Mouse (Mus musculus) frontal cortex, adult (tissue): ENCODE data around the gene Rab6a.

Experiments used
- ATAC-seq: cut with Nextera tagmentation; 2 replicates; pipeline ENCODE4 v1.9.2; 2017; ENCODE audit warnings: mild to moderate bottlenecking, moderate library complexity, mixed read lengths; ENCODE audit not compliant: low TSS enrichment

The Rab6a gene

DNA sequence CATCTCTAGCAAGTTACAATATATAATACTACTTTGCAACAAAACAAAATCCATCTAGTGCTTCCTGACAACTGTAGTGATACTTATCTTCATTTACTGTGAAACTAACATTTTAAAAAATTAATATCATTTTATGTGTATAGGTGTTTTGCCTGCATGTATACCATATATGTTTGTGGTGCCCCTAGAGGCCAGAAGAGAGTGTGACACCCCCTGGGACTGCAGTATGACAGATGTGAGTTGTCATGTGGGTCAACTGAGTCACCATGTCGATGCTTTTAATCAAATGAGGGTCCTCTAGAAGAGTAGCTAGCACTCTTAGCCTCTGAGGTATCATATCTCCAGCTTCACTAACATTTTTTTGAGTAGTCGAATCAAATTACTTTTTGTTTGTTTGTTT is 15.1 kb downstream of the Rab6a start:
- ATAC-seq: no peak

DNA sequence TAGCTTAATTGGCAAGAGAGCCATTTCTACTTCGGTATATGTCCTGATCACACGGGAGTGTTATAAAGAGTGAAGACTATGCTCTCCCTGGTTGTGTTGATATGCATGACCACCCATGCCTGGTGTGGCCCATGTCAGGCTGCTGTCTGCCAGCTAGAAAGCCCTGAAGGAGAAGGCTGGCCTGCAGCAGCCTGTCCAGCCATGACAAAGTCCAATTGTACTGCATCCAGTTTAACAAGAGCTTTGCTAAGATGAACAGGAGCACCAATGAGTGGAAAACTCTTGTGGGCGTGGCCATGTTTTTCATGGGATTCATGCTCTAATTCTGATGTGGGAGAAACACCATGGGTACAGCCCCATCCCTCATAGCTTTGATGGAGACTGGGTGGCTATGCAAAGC is 17.3 kb downstream of the Rab6a start:
- no peak for ATAC-seq

DNA sequence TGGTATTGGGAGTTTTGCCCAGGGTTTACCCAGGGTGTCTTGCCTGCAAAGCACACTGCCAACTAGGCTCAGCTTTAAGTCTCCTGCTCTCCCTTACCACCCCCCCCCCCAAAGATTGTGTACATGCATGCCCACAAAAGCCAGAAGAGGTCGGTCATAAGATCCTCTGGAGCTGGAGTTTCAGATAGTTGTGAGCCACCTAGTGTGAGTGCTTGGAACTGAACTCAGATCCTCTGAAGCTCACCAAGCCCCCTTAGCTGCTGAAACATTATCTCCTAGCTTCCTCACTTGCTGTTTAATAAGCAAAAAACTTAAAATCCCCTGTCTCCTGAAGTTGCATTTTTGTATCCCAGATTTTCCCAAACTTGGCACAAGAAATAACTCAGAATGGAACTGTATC is 30.4 kb downstream of the Rab6a start:
- no peak for ATAC-seq

DNA sequence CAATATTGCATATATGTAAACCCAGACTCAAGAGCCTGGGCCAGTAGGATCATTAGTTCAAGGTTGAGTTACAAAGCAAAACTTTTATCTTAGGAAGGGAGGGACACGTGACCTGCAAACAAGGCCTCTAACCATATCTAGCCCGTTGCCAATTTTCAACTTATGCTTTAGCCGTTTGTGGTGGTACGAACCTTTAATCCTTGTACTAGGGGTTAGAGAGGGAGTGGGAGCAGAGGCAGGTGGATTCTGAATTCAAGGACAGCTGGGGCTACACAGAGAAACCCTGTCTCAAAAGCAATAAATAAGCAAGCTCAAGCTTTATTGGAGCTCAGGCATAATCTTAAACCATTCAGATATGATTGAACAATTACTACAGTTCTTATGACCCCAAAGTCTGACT is 35.2 kb downstream of the Rab6a start:
- ATAC-seq: no peak

DNA sequence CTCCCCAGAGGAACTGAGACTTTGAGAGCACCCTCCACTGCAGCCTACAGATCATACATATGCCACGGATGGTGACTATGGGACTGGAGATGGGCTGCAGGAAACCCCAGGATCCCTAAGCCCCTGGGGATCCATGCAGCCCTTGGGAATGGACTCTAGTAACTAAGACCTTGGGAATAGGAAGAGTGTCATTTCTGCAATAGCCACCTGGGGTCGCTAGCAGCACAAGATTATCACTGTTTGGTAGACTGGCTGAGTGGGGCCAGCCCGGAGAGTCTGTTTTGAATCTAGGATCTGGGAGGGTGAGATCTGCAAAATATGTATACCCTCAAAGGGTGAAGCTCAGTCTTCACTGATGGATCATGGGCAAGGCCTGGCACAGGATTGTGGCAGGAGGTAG is 37.9 kb downstream of the Rab6a start:
- ATAC-seq: peak; percentile 51

DNA sequence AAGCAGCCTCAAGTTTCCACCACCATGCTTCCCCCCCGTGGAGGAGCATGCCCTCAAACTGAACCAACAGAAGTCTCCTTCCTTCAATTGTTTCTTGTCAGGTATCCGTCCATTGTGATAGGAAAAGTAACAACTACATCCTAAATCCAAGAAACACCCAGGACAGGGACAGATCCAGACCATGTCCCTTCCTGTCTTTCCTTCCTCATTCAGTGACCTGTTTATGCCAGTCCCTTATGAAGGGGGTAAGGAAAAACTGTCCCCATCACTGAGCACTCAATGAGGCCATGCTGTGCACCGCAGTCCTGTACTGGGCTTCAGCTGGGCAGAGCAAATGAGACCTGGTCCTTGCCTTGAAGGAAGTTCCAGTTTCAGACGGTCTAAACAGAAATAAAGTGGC is 41.9 kb downstream of the Rab6a start:
- no peak for ATAC-seq

DNA sequence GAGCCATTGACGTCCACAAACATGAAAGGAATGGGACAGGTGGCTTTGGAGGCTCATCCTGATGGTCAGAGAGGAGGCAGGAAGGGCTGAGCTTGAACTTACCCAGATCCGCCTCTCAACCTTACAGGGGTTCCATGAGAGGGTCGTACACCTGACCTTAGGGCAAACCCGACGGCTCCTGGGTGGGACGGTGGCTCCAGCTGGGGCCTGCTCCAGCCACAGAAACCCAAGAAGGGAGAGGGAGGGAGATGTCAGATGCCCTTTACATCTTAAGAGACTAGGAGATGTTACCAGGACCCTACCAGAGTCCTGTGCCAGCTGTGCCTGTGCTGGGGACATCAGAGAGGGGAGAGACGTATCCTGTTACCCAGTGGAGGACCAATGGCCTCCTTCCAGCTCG is 42.6 kb downstream of the Rab6a start:
- no peak for ATAC-seq

DNA sequence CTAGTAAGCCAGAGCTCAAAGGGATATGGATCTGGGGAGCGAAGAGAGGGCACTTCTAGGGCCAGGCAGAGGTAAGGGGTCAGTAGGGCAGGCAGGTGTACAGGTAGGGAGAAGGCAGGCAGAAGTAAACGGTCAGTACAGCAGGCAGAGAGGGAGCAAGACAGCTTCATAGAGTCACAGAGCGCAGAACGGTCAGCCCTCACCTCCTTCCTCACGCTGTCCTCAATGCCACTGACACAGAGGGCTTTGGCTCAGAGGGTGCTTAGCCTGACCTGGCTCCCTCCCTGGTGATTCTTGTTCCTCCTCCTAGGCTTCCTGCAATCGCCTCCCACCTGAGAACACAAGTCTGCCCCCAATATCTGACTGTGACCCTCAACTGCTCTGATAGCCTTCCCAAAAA is 43.2 kb downstream of the Rab6a start:
- no peak for ATAC-seq

DNA sequence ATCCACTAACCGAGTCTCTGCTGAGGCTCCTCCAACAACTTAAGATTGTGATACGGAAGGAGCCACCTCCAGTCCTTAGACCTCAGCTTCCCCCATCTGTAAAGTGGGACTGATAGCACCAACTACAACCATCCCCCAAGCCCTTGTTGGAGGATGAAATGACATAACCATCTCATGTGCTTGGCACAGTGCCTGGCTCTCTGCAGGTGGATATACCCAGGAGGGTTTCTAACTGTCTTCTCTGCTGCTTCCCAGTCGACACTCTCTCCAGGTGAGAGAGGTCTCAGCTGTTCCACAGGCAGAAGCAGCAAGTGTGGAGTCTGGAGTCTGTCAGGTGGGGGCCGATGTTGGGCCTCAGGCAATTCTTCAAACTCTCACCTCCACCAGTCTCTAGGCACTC is 43.8 kb downstream of the Rab6a start:
- ATAC-seq: no peak

DNA sequence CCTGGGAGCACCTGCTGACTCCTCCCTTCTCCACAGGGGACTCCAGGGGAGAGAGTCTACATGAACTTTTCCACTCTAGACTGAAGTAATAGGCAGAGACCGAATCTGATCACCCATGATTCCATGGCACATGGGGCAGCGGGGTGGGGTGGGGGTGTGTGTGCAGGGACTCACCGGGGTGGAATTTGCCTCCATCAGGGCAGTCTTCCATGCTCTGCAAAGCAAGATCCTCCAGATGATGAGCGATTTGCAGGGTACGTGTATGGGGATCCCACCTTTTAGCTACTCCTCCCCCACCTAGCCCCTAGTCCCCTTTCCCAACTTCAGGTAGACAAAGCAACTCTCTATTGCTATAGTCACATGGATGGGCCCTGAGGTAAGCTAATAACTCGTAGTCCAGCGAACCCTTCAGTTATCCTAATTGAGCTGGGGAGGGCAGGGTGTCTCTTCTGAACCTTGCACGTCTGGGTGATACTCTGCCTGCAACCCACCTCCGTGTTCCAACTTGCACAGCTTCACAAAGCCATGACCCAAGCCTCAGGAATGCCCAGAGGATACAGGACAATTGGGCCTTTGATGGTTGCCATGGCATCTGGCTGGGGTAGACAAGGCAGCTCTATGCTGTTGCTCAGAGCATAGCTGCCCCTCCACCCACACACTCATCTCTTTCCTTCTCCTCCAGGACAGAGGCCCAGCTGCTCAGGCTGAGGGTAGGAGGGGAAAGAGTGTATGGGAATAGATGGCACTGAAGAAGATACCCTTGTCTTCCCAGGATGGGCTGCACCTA is 46.5 kb downstream of the Rab6a start:
- peak; percentile 59 for ATAC-seq

DNA sequence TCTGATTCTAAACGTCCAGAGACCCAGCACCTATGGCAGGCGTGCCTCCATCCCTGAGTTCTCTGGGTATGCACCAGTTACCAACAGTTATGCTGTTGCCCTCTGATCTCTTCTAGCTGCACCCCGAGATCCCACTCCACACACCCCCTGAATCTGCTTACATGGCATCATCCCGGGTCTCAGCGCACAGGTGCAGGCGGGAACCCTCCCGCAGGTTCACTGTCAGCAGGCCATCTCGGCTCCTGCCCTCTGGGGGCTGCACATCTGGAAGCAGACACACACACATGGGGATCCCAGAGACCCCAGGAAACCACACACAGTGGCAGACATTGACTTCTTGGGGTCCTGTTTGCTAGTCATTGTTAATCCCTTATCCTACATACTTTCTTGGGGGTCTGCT is 47.2 kb downstream of the Rab6a start:
- no peak for ATAC-seq

DNA sequence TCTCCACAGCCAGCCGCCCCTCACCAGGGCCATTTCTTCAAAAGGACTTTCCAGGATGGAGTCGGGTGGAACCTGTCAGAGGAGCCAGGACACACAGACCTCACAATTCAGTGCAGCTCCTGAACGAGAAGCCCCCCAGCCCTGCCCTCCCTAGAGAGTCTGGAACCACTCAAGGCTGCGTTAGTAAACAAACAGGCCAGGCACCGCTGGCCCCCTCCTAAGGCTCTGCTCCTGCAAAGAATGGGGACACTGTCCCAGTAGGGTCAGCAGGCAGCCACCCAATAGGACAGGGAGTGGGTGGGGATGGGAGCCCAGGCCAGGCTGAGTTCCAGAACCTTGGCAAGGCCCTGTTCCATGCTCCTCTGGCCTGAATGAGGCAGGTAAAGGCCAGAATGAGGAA is 49.5 kb downstream of the Rab6a start:
- ATAC-seq: peak; percentile 41; the same call in 1 of the 2 replicates

DNA sequence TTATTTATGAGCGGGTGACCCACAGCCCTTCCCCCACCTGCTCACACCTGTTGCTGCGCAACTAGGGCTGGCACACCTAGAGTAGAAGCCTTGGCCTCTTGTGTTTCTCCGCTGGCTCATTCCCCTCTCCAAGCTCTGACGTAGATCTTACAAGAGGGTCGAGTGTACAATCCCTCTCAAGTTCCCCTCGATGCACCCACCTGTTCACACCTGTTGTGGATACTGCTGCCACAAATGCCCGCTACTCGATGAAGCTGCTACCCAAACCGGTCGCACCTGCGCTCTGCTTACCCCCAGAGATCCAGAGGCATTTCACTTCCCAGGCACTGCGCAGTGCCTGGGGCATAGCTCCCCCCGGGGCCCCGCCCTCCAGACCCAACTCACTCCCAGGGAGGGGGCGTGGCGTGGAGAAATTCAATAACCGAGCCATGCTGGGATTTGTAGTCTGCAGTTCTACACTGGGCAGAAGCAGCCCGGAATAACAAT is 50.9 kb downstream of the Rab6a start:
- peak; percentile 15; the same call in 1 of the 2 replicates for ATAC-seq

DNA sequence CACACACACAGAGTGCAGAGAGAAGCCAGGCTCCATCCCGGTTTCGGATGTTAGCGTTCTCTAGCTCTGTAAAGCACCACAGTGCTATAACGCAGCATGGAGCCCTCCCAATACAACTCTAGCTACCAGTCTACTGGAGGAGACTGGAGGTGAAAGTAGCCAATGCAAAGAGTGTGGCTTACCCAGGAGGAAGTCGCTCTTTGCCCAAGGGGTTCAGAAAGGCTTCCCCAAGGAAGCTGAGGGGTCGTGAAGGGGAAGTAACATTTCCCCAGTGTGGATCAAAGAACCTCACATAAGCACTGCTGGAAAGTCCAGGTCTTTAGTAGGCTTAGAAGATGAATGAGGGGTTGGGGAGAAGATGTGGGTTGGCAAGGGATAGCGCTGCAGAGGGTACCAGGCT is 54.1 kb downstream of the Rab6a start:
- no peak for ATAC-seq

DNA sequence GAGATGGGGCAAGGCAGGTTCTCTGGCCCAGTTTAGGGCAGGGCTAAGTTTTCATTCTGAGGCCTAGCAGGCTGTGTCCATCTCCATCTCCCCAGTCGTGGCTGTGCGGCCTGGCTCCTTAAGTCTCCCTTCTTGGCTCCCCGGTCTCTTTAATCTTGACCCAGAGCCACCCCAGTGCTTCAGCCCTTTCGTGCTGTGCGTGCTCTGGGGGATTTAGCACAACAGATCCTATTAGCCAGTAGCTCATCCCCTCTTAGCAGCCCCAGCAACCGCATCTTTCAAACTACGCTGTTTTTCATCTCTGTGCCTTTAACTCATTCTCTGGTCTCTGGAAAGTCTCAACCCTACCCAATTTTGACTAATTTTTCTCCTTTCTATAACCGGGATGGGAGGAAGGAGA is 55.0 kb downstream of the Rab6a start, which contains the start of gene Plekhb1:
Gene Plekhb1 (minus strand): TSS at position 184 of the 400 bp plus-strand sequence.
- ATAC-seq: no peak

DNA sequence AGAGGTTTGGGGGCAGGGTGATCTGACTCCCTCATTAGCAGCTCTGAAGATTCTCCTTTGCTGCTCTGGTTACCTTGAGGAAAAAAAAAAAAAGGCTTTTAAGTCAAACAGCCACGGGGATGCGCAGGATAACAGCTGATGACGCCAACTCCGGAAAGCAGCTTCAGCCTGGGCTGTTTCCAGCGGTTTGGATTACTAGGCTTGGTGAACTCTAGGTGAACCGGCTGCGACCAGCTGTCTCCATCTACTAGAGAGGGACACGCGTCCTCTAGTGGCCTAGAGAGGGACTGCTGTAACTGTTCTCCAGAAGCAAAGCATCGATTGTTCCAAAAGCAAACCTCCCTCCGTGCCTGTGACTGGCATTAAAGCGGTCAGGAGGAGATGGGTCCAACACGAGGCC is 56.0 kb downstream of the Rab6a start:
- ATAC-seq: peak; percentile 81

DNA sequence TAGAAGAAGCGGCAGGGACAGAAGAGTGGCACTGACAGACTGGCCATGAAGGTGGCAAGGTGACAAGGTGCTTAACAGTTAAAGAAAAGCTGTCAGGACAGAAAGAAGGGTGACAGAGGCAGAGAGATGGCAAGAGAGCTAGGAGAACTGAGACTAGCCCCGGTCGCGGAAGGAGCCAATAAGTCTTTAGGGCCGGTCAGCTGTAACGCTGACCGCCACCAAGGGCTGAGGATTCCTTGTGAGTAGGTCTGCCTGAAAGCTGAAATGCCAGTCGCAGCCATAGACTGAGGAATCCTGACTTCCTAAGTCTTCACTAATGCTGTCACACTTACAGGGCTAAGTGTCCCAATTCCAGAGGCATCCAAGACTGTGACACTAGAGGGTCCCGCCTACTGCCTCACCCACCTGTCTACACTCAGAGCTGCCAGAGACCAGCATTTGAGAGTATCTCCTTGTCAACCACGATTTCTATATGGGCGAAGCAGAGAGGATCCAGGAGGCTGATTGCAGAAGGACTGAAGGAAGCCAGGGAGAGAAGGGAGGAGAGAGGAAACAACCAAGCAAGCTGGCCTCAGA is 56.6 kb downstream of the Rab6a start:
- ATAC-seq: peak; percentile 52

DNA sequence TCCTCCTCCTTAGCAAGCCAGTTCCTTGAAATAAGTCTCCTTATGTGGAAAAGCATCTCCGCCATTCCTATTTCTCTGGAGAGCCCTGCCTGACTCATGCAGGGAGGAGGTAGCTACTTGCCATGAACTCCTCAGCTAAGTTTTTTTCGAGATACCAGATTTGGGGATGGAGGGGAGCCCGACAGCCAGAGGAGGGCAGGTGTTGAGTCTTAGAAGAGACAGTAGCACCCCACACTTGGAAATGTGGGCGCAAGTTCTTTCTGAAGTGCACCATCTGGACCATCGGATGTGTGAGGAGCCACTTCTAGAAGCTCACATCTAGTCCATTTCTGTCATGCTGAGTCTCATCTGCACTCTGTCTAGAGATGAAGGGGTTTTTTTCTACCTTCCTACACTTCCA is 63.4 kb downstream of the Rab6a start:
- peak; percentile 85 for ATAC-seq

DNA sequence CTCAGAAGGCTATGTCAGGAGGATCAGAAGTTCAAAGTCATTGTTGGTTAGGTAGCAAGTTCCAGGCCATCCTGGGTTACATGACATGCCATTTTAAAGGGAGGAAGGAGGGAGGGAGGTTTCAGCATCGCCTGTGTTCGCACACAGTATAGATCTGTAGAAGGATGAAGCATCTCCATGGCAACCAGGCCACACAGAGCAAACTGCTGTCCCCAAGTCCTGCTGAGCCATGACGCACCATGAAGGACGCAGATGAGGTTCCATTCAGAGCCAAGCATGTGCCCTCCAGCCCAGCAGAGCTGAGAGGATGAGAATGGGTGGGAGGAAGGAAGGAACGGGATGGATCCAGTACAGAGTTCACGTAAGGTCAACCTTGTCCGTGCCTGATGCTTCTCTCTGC is 66.2 kb downstream of the Rab6a start:
- no peak for ATAC-seq

DNA sequence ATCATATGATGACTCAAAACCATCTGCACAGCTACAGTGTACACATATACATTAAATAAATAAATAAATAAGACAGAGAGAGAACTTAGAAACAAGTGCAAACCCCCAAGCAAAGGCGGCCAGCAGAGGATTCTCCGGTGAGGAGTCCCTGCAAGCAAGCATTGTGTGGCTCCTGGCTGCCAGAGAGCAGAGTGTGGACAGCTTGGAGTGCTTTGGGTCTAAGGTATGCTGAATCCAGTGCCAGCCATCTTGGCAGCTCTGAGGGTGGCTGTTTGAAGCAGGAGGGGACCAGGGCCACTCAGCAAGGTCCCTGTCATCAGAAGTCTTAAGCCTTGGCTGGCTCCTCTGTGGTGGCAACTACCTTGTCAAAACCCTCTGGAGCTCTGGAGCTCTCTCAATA is 67.7 kb downstream of the Rab6a start:
- no peak for ATAC-seq

DNA sequence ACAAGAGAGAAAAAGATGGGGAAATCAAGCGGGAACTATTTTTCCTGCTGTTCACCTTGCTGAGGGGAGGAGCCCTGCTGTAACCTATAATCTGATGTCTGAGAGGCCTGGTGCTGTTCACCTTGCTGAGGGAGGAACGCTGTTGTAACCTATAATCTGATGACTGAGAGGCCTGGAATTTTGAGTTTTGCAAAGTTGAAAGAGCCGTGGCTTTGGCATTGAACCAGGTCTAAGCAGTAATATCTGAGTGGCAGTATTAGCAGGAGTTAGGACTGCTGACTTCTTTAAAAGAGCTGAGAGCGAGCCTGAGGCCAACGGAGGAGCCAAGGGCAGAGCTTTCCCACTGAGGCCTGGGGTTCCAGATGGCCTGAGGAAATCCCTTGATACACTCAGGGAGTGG is 70.8 kb downstream of the Rab6a start:
- no peak for ATAC-seq

DNA sequence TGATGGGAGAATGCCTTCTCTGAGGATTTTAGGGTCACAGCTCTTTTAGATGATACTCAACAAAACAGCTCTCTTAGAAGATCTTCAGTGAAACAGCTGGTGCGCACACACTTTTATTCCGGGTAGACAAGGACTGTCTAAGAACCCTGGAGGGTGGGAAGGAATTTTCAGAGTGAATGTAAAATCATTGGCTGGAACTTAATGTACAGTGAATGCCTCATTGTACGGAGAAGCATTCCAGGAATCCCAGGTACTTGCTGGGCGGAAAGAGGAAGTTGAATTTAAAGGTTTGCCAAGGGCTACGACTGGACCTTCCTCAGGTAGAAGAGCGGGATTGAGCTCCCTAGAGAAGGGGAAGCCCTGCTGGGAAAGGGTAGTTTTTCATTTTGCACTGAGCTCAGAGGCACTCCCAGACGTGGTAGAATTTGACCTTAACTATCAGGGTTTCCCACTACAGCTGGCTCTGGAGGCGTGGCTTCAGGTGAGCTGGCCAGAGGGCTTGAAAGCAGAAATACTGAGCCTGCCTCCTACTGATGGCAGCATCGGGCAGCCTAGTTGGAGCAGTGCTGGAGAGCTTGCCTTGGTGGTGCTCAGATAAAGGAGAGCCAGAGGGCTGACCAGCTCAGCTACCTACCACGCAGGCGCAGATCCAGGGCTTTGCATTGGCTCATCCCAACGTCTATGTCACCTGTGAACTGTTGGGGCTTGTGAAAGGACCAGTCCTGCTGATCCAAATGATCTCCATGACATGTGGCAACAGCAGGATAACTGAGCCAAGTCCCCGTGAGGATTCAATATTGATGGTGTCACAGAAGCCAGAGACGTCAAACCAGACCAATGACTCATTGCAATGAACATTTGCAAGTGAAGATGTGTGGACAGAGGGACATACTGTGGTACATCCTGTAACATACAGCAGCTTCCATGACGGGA is 72.0 kb downstream of the Rab6a start:
- no peak for ATAC-seq
